Mouse (Mus musculus) c-Kit-positive CD71-negative TER-119-negative erythroid progenitor cells, embryonic 14.5 days (primary cell): ENCODE results near the gene Olfr1413.

Source experiments
- DNase-seq: peaks from one replicate; pipeline ENCODE4 v3.0.0-alpha.2; 2013; ENCODE audit warnings: low read depth

Gene Olfr1413

GRCm38 (mm10) chr1:92571022-92571421 is at the start of gene Olfr1413:
Olfr1413 (plus strand) TSS chr1:92571322.
- no peak for DNase-seq

- DNase-seq = peak; percentile 10
Measured at GRCm38 (mm10) chr1:92521376-92521775, 49.7 kb upstream of the Olfr1413 start.

- no peak for DNase-seq
Measured at GRCm38 (mm10) chr1:92523764-92524163, 47.4 kb upstream of the Olfr1413 start.

GRCm38 (mm10) chr1:92536972-92537371 is 34.1 kb upstream of the Olfr1413 start:
- no peak for DNase-seq

GRCm38 (mm10) chr1:92539071-92539470 is 32.1 kb upstream of the Olfr1413 start:
- no peak for DNase-seq

GRCm38 (mm10) chr1:92545929-92546328 is 25.2 kb upstream of the Olfr1413 start:
- no peak for DNase-seq

- DNase-seq = no peak
Measured at GRCm38 (mm10) chr1:92585479-92585878, 14.4 kb downstream of the Olfr1413 start, which contains the start of gene Olfr1412. Olfr1412 (plus strand) TSS chr1:92585779.

GRCm38 (mm10) chr1:92594111-92594510 is 23.0 kb downstream of the Olfr1413 start, which contains the start of gene Olfr1411:
Olfr1411 (plus strand) TSS chr1:92594411.
- DNase-seq = no peak

- no peak for DNase-seq
Measured at GRCm38 (mm10) chr1:92596019-92596418, 24.9 kb downstream of the Olfr1413 start.

GRCm38 (mm10) chr1:92605482-92605881 is 34.4 kb downstream of the Olfr1413 start, which contains the start of gene Olfr1410:
Olfr1410 (plus strand) TSS chr1:92605782.
- no peak for DNase-seq

GRCm38 (mm10) chr1:92607711-92608110 is 36.6 kb downstream of the Olfr1413 start:
- DNase-seq = no peak

- peak; percentile 24 for DNase-seq
Measured at GRCm38 (mm10) chr1:92611008-92611407, 39.9 kb downstream of the Olfr1413 start.

GRCm38 (mm10) chr1:92613175-92613574 is 42.1 kb downstream of the Olfr1413 start:
- DNase-seq = no peak

GRCm38 (mm10) chr1:92614516-92614915 is 43.4 kb downstream of the Olfr1413 start:
- DNase-seq = peak; percentile 6

- DNase-seq = no peak
Measured at GRCm38 (mm10) chr1:92616046-92616445, 44.9 kb downstream of the Olfr1413 start.

GRCm38 (mm10) chr1:92617488-92617887 is 46.4 kb downstream of the Olfr1413 start, which contains the start of gene Olfr12:
Olfr12 (plus strand) TSS chr1:92617788.
- no peak for DNase-seq

- DNase-seq = no peak
Measured at GRCm38 (mm10) chr1:92618360-92618759, 47.2 kb downstream of the Olfr1413 start.
